Mouse (Mus musculus) layer of hippocampus, adult 9-11 months (tissue): ENCODE data around the gene Thap12.

Experiments used
- DNase-seq: peaks from one replicate; pipeline ENCODE4 v3.0.0; 2022

The Thap12 gene

GRCm38 (mm10) chr7:98763911-98764310, 61.0 kb downstream of the Thap12 start:
- DNase-seq, result no peak

GRCm38 (mm10) chr7:98767261-98767660, 64.4 kb downstream of the Thap12 start:
- DNase-seq, result no peak
